8 mouse cellular contexts compared by ENCODE assay signal in the genomic region with DNA sequence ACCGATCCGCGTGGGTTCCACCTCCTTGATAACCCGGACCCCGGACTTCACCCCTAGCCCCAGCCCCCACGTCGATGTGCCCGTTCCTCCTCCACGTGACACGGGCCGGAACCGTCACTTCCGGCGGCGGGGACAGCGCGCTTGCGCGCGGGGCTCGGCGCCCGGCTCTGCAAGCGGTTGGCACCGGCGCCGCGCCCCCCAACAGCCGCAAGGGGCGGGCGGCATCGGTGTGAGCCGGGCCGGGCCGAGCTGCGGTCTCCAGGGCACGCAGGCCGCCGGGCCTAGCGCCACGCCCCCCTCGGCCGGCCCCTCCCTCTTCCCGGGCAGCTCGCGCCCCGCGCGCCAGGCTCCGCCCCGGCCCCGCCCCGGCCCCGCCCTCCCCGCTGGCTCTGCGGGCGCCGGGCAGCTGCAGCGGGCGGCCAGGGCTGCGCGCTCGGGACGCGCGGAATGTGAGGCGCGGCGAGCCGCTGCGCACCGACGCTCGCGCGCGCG. TPM values are rescaled to one million over a fixed set of nuclear protein-coding genes. Genes with fewer than 3 reads are reported as not detected.
DNase-seq lines count a peak whose midpoint lies in the region; ATAC-seq and TF ChIP-seq lines count a peak whose summit lies in the region.

Gene Bmp2k, plus strand, starts transcription at position 380 of the 492 bp plus-strand sequence.

- TF ChIP-seq CTCF in G1E (IDR thresholded peaks at IDR 0.05; ENCODE audit: low read depth, low read length), result no peak
- TF ChIP-seq CTCF in layer of hippocampus, adult 2 months (conservative IDR thresholded peaks at IDR 0.05), result peak; percentile 34
- no peak for TF ChIP-seq CTCF in lung, adult 2 months (IDR thresholded peaks at IDR 0.05; ENCODE audit: insufficient read depth, low read length)

- H3K27me3 ChIP-seq in G1E (ENCODE audit: insufficient read depth, low read length), result no peaks in the 10 kb centered on the region
- H3K27me3 ChIP-seq in forebrain, embryonic 16.5 days (replicated peaks; ENCODE audit: control insufficient read depth, insufficient read depth, low read length), result no peaks in the 10 kb centered on the region
- H3K27me3 ChIP-seq in neural tube, embryonic 15.5 days (replicated peaks), result no peaks in the 10 kb centered on the region

- intact Hi-C loops in heart, postnatal 25 days (cut with DNase I), result loop anchor here (5.0 kb wide), 3 partner anchors 75 to 115 kb away; partner anchors contain the start of gene Paqr3

- peak within 1 kb of the TSS; percentile 90 for H3K4me3 ChIP-seq in G1E (ENCODE audit: low read depth, low read length)
- H3K4me3 ChIP-seq in forebrain, embryonic 16.5 days (replicated peaks; ENCODE audit: low read length), result peak within 1 kb of the TSS; percentile 82
- H3K4me3 ChIP-seq in layer of hippocampus, adult 2 months, result peak within 1 kb of the TSS; percentile 98
- H3K4me3 ChIP-seq in lung, adult 2 months (replicated peaks; ENCODE audit: extremely low read depth, low read depth, low read length), result peak within 1 kb of the TSS; percentile 92
- peak within 1 kb of the TSS; percentile 79 for H3K4me3 ChIP-seq in neural tube, embryonic 15.5 days (replicated peaks)

- H3K9ac ChIP-seq in forebrain, embryonic 16.5 days (replicated peaks; ENCODE audit: low read depth, low read length), result peak within 1 kb of the TSS; percentile 67
- H3K9ac ChIP-seq in neural tube, embryonic 15.5 days (replicated peaks), result peak within 1 kb of the TSS; percentile 60

- H3K4me2 ChIP-seq in forebrain, embryonic 16.5 days (ENCODE audit: low read length), result peak within 1 kb of the TSS; percentile 67
- H3K4me2 ChIP-seq in neural tube, embryonic 15.5 days, result peak within 1 kb of the TSS; percentile 81

- WGBS in forebrain, embryonic 16.5 days, result under 1% methylated on average over 58 of the region's 78 CpGs
- WGBS in lung, adult 2 months, result 1% methylated on average over 75 of the region's 78 CpGs
- WGBS in neural tube, embryonic 15.5 days, result 1% methylated on average over 55 of the region's 78 CpGs

- H3K4me1 ChIP-seq in G1E (ENCODE audit: insufficient read depth, low read depth, low read length), result peaks cover 53% of the 10 kb centered on the region
- peaks cover 15% of the 10 kb centered on the region for H3K4me1 ChIP-seq in forebrain, embryonic 16.5 days (replicated peaks; ENCODE audit: control insufficient read depth, insufficient read depth, low read length)
- peaks cover 8% of the 10 kb centered on the region for H3K4me1 ChIP-seq in lung, adult 2 months (ENCODE audit: control insufficient read depth, insufficient read depth, low read length)
- peaks cover 30% of the 10 kb centered on the region for H3K4me1 ChIP-seq in neural tube, embryonic 15.5 days

- peak; percentile 88 for DNase-seq in G1E (ENCODE audit: low spot score)
- DNase-seq in cerebellum, adult 11-12 months, result peak; percentile 89
- DNase-seq in heart, postnatal 25 days (ENCODE audit: low spot score), result peak; percentile 85
- peak; percentile 85 to 86 for DNase-seq in layer of hippocampus, adult 2 months (ENCODE audit: low spot score in 2 of 2)
- peak; percentile 90 for DNase-seq in lung, adult 2 months
- DNase-seq in testis, postnatal 10 days (ENCODE audit: low spot score), result peak; percentile 94

- ATAC-seq in G1E (ENCODE audit: extremely low read depth, insufficient number of reproducible peaks, low FRiP score, poor library complexity, severe bottlenecking), result peak; percentile 48
- ATAC-seq in forebrain, embryonic 16.5 days, result peak; percentile 96
- ATAC-seq in neural tube, embryonic 15.5 days (ENCODE audit: low FRiP score), result peak; percentile 98

- TF ChIP-seq POLR2A in lung, adult 2 months (IDR thresholded peaks at IDR 0.05; ENCODE audit: borderline replicate concordance, extremely low read depth, low read depth, low read length), result peak; percentile 71; the same call in 1 of the 2 replicates

- peaks cover 27% of the 10 kb centered on the region for H3K36me3 ChIP-seq in G1E (replicated peaks)
- H3K36me3 ChIP-seq in forebrain, embryonic 16.5 days (ENCODE audit: control insufficient read depth, insufficient read depth), result no peaks in the 10 kb centered on the region
- no peaks in the 10 kb centered on the region for H3K36me3 ChIP-seq in neural tube, embryonic 15.5 days

- peak within 1 kb of the TSS; percentile 89 for H3K27ac ChIP-seq in forebrain, embryonic 16.5 days (ENCODE audit: low read length)
- H3K27ac ChIP-seq in layer of hippocampus, adult 2 months, result peak within 1 kb of the TSS; percentile 98
- H3K27ac ChIP-seq in neural tube, embryonic 15.5 days (replicated peaks), result peak within 1 kb of the TSS; percentile 90

- H3K9me3 ChIP-seq in G1E (replicated peaks), result no peaks in the 10 kb centered on the region
- no peaks in the 10 kb centered on the region for H3K9me3 ChIP-seq in forebrain, embryonic 16.5 days (ENCODE audit: control insufficient read depth, low read length)
- no peaks in the 10 kb centered on the region for H3K9me3 ChIP-seq in neural tube, embryonic 15.5 days (replicated peaks)

RNA-seq across cellular contexts. Expression of gene Bmp2k, which starts in this region (rescaled TPM):
- total RNA-seq in G1E (2014; fragmentation: Nextera tagmentation), result 944 and 1,145 TPM in 2 replicates
- 341 and 380 TPM in 2 replicates for total RNA-seq in G1E (2017)
- polyA plus RNA-seq in G1E (2012), result 51.6 and 52.6 TPM in 2 replicates
- 7.2 and 8.3 TPM in 2 replicates for polyA plus RNA-seq in forebrain, embryonic 16.5 days (2015; fragmentation: Nextera tagmentation; extraction: Ambion mirVana)
- 10 to 100 TPM in 1 of 2 experiments, 1 to 10 TPM in 1; 8.4 to 10.4 TPM for total RNA-seq in heart, postnatal 25 days (2021)
- total RNA-seq in layer of hippocampus, adult 2 months (2021), result 10 to 100 TPM; 12.3 to 13.2 TPM
- polyA plus RNA-seq in lung, adult 2 months (2012; rRNA removed), result 9.1 and 11.6 TPM in 2 replicates
- polyA plus RNA-seq in neural tube, embryonic 15.5 days (2015; fragmentation: Nextera tagmentation; extraction: Ambion mirVana), result 7.8 and 10.9 TPM in 2 replicates

Comparison
In these comparisons a context has a peak if more than half of its experiments do, and no peak if none do; other contexts are left out.
1. Peak in every context shown above with its lines: DNase-seq, ATAC-seq, H3K4me3 ChIP-seq and H3K27ac ChIP-seq.
2. RNA of gene Bmp2k (total RNA-seq): 341 to 1,145 TPM in G1E; 12.3 to 13.2 TPM in layer of hippocampus, adult 2 months and 8.4 to 10.4 TPM in heart, postnatal 25 days; every median in the first group is over 10 times any median in the second.
3. ATAC-seq: peak in every context shown above with its lines; median percentile 98 in neural tube, embryonic 15.5 days; 96 in forebrain, embryonic 16.5 days; 48 in G1E.